Mouse (Mus musculus) limb, embryonic 14.5 days (tissue): ENCODE data around the gene Nos3. TPM values are rescaled to one million over a fixed set of nuclear protein-coding genes. Genes with fewer than 3 reads are reported as not detected.
A peak's percentile ranks its signal among the peaks of the same experiment; 100 is the strongest.

Source experiments
- ATAC-seq: fragments of 200-750 bp; cut with Nextera tagmentation; 2 replicates; pipeline ENCODE4 v1.8.0; 2017; ENCODE audit warnings: low read depth, moderate number of reproducible peaks, moderate TSS enrichment; ENCODE audit not compliant: low FRiP score
- DNase-seq: peaks from one replicate; pipeline ENCODE4 v3.0.0-alpha.2; 2015; ENCODE audit warnings: low spot score
- H3K27ac ChIP-seq: fragments of 300-500 bp; sonication (generic); replicated peaks from 2 replicates; pipeline ENCODE4 v1.5.1; 2014; ENCODE audit warnings: low read depth, mild to moderate bottlenecking, low read length, moderate library complexity, mixed read lengths
- H3K27me3 ChIP-seq: fragments of 300-500 bp; sonication (generic); 2 replicates; pipeline ENCODE4 v1.6.1; 2014; ENCODE audit warnings: low read length, mixed read lengths; ENCODE audit not compliant: control insufficient read depth, insufficient read depth
- H3K36me3 ChIP-seq: fragments of 300-500 bp; sonication (generic); 2 replicates; pipeline ENCODE4 v1.6.1; 2014; ENCODE audit warnings: mild to moderate bottlenecking, low read length, moderate library complexity, mixed read lengths; ENCODE audit not compliant: control insufficient read depth, insufficient read depth
- H3K4me1 ChIP-seq: fragments of 300-500 bp; sonication (generic); 2 replicates; pipeline ENCODE4 v1.6.1; 2014; ENCODE audit warnings: antibody characterized with exemption, low read length, mixed read lengths; ENCODE audit not compliant: control insufficient read depth, insufficient read depth
- H3K4me2 ChIP-seq: fragments of 300-500 bp; sonication (generic); replicated peaks from 2 replicates; pipeline ENCODE4 v1.6.1; 2014; ENCODE audit warnings: low read depth, mild to moderate bottlenecking, low read length, moderate library complexity; ENCODE audit not compliant: severe bottlenecking
- H3K4me3 ChIP-seq: fragments of 300-500 bp; sonication (generic); replicated peaks from 2 replicates; pipeline ENCODE4 v1.5.1; 2014; ENCODE audit warnings: low read length
- H3K9ac ChIP-seq: fragments of 300-500 bp; sonication (generic); 2 replicates; pipeline ENCODE4 v1.6.1; 2014; ENCODE audit warnings: mild to moderate bottlenecking, low read depth, low read length, moderate library complexity; ENCODE audit not compliant: severe bottlenecking
- H3K9me3 ChIP-seq: fragments of 300-500 bp; sonication (generic); 2 replicates; pipeline ENCODE4 v1.6.1; 2016; ENCODE audit warnings: low read length; ENCODE audit not compliant: control insufficient read depth
- POLR2A ChIP-seq: fragments of 200-500 bp; IDR thresholded peaks from 2 replicates; pipeline ENCODE4 v1.8.0; 2012; ENCODE audit warnings: inconsistent platforms, mild to moderate bottlenecking, moderate library complexity, borderline replicate concordance; ENCODE audit not compliant: insufficient read depth, insufficient read length; ENCODE audit errors: extremely low read depth
- WGBS: fragments of 180-500 bp; shearing (Covaris S2); extraction: QIAGEN DNeasy Blood & Tissue Kit; methylation state at CpG from one replicate; pipeline ENCODE4 v1.1.7; 2014; 5-methylcytosine and 5-hydroxymethylcytosine counted together
- polyA plus RNA-seq, 2 experiments: library from polyadenylated mRNA; depleted of rRNA in 1 of 2; stranded (reverse) in 1 of 2; unstranded in 1 of 2; fragments of >200 nt; fragmentation: Nextera tagmentation in 1 of 2; extraction: Ambion mirVana in 1 of 2; gene quantifications; 2 replicates each; pipeline versions ENCODE4 v1.2.1 to v1.2.3; 2012 to 2014

Nos3 gene
- polyA plus RNA-seq, 2 experiments = 4.8 to 7.3 TPM

- 3% methylated on average over 21 of the region's 21 CpGs for WGBS
- Histone ChIP-seq H3K9ac (no peak overlapping the region), H3K36me3 (peaks cover 26% of the 10 kb centered on the region), H3K4me2 (no peak overlapping the region), H3K9me3 (no peaks in the 10 kb centered on the region), H3K4me3 (no peak overlapping the region), H3K27me3 (no peaks in the 10 kb centered on the region), H3K4me1 (peaks cover 12% of the 10 kb centered on the region), H3K27ac (no peak overlapping the region)
- ATAC-seq (peak; percentile 36; the same call in 1 of the 2 replicates), DNase-seq (peak; percentile 71)
- TF ChIP-seq POLR2A = no peak
These were observed 51.7 kb downstream of the Nos3 start for GRCm38 (mm10) chr5:24416222-24416736.

- Histone ChIP-seq H3K9me3 (no peaks in the 10 kb centered on the region), H3K4me2 (no peak overlapping the region), H3K27me3 (no peaks in the 10 kb centered on the region), H3K4me3 (no peak overlapping the region), H3K9ac (no peak overlapping the region), H3K27ac (no peak overlapping the region), H3K36me3 (peaks cover 28% of the 10 kb centered on the region), H3K4me1 (peaks cover 16% of the 10 kb centered on the region)
- DNase-seq (no peak), ATAC-seq (no peak)
- WGBS = 79% methylated on average over 10 of the region's 10 CpGs
- TF ChIP-seq POLR2A = no peak
These were observed 53.0 kb downstream of the Nos3 start for GRCm38 (mm10) chr5:24417587-24417986.

GRCm38 (mm10) chr5:24420381-24420780 is 55.8 kb downstream of the Nos3 start:
- TF ChIP-seq POLR2A = no peak
- Histone ChIP-seq H3K36me3 (peaks cover 28% of the 10 kb centered on the region), H3K9ac (no peak overlapping the region), H3K4me2 (no peak overlapping the region), H3K4me3 (no peak overlapping the region), H3K27ac (no peak overlapping the region), H3K27me3 (no peaks in the 10 kb centered on the region), H3K4me1 (peaks cover 13% of the 10 kb centered on the region; the same call in 1 of the 2 replicates), H3K9me3 (no peaks in the 10 kb centered on the region)
- no peak for ATAC-seq
- no peak for DNase-seq
- WGBS = 86% methylated on average over 9 of the region's 9 CpGs

DNA sequence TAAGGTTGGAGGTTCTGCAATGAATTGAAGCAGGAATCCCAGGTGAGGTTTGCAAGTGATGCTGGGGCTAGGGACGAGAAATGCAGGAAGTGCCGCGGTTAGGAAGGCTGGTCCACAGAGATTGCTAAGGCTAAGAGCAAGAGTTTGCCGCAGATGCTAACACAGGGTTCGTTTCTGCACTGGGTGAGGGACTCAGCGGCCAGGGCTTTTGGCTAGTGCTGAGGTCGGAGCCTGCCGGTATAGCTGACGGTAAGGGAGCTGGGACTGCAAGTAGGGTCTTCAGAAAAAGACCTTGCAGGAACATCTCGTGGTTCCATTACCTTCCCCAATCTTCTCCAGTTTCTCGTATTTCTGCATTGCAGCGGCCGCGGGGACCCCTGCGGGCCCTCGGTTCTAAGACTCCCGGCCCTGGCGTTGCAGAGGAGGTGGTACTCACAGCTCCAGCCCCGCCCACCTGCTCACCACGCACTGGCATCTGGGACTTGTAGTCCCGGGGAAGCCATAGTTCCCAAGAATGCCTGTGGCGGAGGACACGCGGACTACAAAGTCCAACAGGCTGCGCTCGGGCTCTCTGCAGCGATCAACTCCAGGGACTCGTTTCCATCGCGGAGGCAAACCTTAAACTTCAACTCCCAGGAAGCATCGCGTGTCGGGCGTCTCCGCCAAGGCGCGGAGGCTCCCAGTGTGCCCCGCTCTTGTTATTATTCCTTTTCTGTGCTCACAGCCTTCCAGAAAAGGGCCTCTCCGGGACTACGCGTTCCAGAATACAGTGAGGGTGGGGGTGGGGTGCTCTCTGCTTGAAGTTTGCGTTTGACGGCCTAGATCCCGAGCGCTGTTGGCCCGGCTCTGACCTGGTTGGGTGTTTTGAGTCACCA is 58.8 kb downstream of the Nos3 start, which contains the start of the genes Cdk5 and Slc4a2:
Gene Cdk5 (minus strand): TSS at position 402 of the 875 bp plus-strand sequence.
Gene Slc4a2 (plus strand): TSS at position 709 of the 875 bp plus-strand sequence.
- ATAC-seq = peak; percentile 95
- peak within 1 kb of the TSS; percentile 68 for H3K4me3 ChIP-seq
- peaks cover 28% of the 10 kb centered on the region for H3K36me3 ChIP-seq
- DNase-seq = peak; percentile 99
- H3K27me3 ChIP-seq = no peaks in the 10 kb centered on the region
- peak within 1 kb of the TSS; percentile 92 for H3K27ac ChIP-seq
- WGBS = 1% methylated on average over 46 of the region's 46 CpGs
- peaks cover 38% of the 10 kb centered on the region for H3K4me1 ChIP-seq
- peak; percentile 41; the same call in 1 of the 2 replicates for TF ChIP-seq POLR2A
- H3K4me2 ChIP-seq = peak within 1 kb of the TSS; percentile 94
- H3K9ac ChIP-seq = peak within 1 kb of the TSS; percentile 71
- H3K9me3 ChIP-seq = no peaks in the 10 kb centered on the region

DNA sequence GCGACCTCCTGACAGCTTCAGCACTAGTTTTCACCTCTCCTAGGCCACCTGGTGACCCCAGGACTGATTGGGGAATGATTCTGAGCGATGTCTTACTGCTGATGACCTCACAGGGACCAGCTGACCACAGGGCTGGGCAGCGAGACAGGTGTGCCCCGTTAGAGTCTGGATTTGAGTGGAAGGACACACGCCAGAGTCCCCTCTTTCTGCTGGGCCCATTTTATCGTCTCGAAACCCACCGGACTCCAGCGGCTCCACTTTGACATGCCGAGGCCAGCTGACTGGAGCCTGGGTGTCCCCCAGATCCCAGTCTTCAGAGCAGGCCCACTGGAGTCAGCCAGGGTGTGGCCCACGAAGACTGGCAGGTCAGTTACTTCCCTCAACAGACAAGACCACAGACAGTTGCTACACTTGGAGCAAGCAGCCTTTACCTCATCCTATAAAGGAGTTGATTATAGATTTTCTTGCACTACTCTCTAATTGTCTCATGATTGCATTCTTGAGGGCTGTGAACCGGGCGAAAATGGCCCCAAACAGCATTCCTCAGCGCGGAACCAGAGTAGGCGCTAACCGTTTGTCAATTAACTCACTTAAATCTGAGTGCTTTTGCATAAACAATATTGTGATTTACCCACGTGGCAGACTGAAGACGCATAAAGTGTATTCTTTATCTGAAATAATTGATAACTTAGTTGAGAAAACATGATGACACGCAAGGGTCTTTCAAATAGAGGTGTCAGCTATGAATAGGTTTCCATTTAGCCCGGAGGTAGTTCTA is 59.6 kb downstream of the Nos3 start:
- H3K9me3 ChIP-seq = no peaks in the 10 kb centered on the region
- WGBS = 13% methylated on average over 21 of the region's 21 CpGs
- H3K4me3 ChIP-seq = peak overlapping the region; percentile 68
- DNase-seq (no peak), ATAC-seq (no peak)
- peak overlapping the region; percentile 94 for H3K4me2 ChIP-seq
- H3K9ac ChIP-seq = peak overlapping the region; percentile 67
- peaks cover 41% of the 10 kb centered on the region for H3K4me1 ChIP-seq
- TF ChIP-seq POLR2A = no peak
- no peaks in the 10 kb centered on the region for H3K27me3 ChIP-seq
- peaks cover 25% of the 10 kb centered on the region for H3K36me3 ChIP-seq
- H3K27ac ChIP-seq = peak overlapping the region; percentile 92
